Mouse (Mus musculus): ENCODE data around the gene Mapkbp1. TPM values are rescaled to one million over a fixed set of nuclear protein-coding genes. Genes with fewer than 3 reads are reported as not detected.

The Mapkbp1 gene
- polyA plus RNA-seq, 1 experiment from 2014 or later = 7.9 TPM

DNA sequence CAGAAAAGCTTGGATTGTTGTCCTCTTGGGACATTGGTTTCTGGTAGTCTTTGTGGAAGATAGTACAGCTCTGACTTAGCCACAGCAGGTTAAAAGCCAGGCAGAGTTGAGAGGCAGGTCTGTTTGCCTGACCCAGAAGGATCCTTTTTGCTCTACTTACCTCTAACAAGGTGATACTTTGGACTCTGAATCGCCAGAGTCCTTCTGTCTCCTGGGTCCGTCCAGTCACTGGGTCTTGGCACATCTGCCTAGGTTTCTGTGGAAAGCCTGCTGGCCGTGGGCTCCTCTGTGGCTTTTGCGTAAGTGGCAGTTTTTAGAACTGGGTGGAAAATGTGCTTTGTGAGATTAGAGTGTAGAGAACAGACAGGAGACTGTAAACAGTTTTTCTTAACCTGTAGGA is 16.5 kb downstream of the Mapkbp1 start:
- ATAC-seq (ENCODE audit: low read depth) = no peak
- Histone ChIP-seq H3K9ac (replicated peaks; ENCODE audit: low read depth, low read length) (no peak overlapping the region), H3K4me2 (ENCODE audit: low read depth, low read length) (no peak overlapping the region), H3K36me3 (ENCODE audit: control insufficient read depth, insufficient read depth, low read length) (no peaks in the 10 kb centered on the region), H3K4me1 (ENCODE audit: control insufficient read depth, insufficient read depth, low read length) (no peaks in the 10 kb centered on the region), H3K27me3 (ENCODE audit: control insufficient read depth, insufficient read depth, low read length) (no peaks in the 10 kb centered on the region), H3K4me3 (ENCODE audit: low read depth, low read length) (no peak overlapping the region), H3K9me3 (ENCODE audit: control insufficient read depth, low read length) (no peaks in the 10 kb centered on the region), H3K27ac (ENCODE audit: low read depth, low read length) (no peak overlapping the region)
- WGBS = 90% methylated on average over 4 of the region's 4 CpGs

DNA sequence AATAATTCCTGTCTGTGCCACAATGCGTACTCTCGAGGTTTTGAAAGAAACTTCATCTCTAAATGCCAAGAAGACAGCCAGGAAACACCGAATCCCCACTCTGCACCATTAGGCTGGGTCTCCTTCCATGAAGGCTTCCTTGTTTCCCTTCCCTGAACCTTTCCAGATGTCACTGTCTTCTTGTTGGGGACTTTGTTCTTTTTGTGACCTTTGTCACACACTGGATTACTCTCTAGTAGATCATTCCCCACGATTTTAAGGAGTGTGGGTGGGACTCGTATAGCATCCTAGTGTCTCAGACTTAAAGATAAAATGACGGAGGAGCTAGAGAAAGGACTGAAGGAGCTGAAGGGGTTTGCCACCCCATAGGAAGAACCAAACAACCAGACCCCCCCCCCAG is 18.4 kb downstream of the Mapkbp1 start:
- Histone ChIP-seq H3K9me3 (ENCODE audit: control insufficient read depth, low read length) (no peaks in the 10 kb centered on the region), H3K36me3 (ENCODE audit: control insufficient read depth, insufficient read depth, low read length) (no peaks in the 10 kb centered on the region), H3K27me3 (ENCODE audit: control insufficient read depth, insufficient read depth, low read length) (no peaks in the 10 kb centered on the region), H3K4me1 (ENCODE audit: control insufficient read depth, insufficient read depth, low read length) (no peaks in the 10 kb centered on the region), H3K4me3 (ENCODE audit: low read depth, low read length) (no peak overlapping the region), H3K27ac (ENCODE audit: low read depth, low read length) (no peak overlapping the region), H3K9ac (replicated peaks; ENCODE audit: low read depth, low read length) (no peak overlapping the region), H3K4me2 (ENCODE audit: low read depth, low read length) (no peak overlapping the region)
- WGBS = 88% methylated on average over 6 of the region's 6 CpGs
- no peak for ATAC-seq (ENCODE audit: low read depth)

DNA sequence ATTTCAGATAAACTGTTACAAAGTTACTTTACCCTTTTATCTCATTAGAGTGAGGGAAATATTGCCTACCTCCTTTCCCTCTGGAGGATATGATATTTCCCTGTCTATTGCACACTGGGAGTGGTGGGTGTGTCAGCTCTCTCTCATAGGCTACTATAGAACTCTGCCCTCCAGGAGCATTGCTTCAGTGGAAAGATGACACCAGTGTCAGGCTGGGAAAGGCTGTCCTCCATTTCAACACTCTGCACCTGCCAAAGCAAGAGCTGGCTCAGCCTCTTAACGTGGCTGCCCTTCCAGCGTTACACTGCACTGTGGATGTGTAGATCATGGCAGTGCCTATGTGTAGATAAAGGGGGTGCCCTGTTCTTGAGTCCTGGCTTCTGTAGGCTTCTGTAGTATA is 19.9 kb downstream of the Mapkbp1 start:
- 83% methylated on average over 2 of the region's 2 CpGs for WGBS
- Histone ChIP-seq H3K36me3 (ENCODE audit: control insufficient read depth, insufficient read depth, low read length) (no peaks in the 10 kb centered on the region), H3K9me3 (ENCODE audit: control insufficient read depth, low read length) (no peaks in the 10 kb centered on the region), H3K4me3 (ENCODE audit: low read depth, low read length) (no peak overlapping the region), H3K4me1 (ENCODE audit: control insufficient read depth, insufficient read depth, low read length) (no peaks in the 10 kb centered on the region), H3K4me2 (ENCODE audit: low read depth, low read length) (no peak overlapping the region), H3K9ac (replicated peaks; ENCODE audit: low read depth, low read length) (no peak overlapping the region), H3K27ac (ENCODE audit: low read depth, low read length) (no peak overlapping the region), H3K27me3 (ENCODE audit: control insufficient read depth, insufficient read depth, low read length) (no peaks in the 10 kb centered on the region)
- ATAC-seq (ENCODE audit: low read depth) = no peak

DNA sequence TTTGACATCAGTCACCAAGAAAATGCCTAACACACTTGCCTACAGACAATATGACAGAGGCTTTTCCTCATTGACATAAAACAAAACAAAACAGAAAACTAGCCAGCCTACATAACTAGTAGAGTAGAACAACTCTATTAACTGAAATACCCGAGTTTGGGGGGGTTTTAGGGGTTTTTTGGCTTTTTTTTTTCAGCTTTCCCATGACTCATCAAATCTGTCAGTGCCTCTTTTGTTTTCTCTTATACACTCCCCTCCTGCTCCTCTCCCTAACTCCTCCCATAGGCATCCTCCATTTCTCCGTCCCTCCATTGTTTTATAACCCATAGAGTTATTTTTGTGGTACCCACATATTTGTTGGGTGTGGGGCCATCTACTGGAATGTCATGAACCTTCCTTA is 21.0 kb downstream of the Mapkbp1 start:
- Histone ChIP-seq H3K4me3 (ENCODE audit: low read depth, low read length) (no peak overlapping the region), H3K27ac (ENCODE audit: low read depth, low read length) (no peak overlapping the region), H3K27me3 (ENCODE audit: control insufficient read depth, insufficient read depth, low read length) (no peaks in the 10 kb centered on the region), H3K36me3 (ENCODE audit: control insufficient read depth, insufficient read depth, low read length) (no peaks in the 10 kb centered on the region), H3K9ac (replicated peaks; ENCODE audit: low read depth, low read length) (no peak overlapping the region), H3K9me3 (ENCODE audit: control insufficient read depth, low read length) (no peaks in the 10 kb centered on the region), H3K4me2 (ENCODE audit: low read depth, low read length) (no peak overlapping the region), H3K4me1 (ENCODE audit: control insufficient read depth, insufficient read depth, low read length) (no peaks in the 10 kb centered on the region)
- ATAC-seq (ENCODE audit: low read depth) = no peak
- 55% methylated on average over 2 of the region's 2 CpGs for WGBS

DNA sequence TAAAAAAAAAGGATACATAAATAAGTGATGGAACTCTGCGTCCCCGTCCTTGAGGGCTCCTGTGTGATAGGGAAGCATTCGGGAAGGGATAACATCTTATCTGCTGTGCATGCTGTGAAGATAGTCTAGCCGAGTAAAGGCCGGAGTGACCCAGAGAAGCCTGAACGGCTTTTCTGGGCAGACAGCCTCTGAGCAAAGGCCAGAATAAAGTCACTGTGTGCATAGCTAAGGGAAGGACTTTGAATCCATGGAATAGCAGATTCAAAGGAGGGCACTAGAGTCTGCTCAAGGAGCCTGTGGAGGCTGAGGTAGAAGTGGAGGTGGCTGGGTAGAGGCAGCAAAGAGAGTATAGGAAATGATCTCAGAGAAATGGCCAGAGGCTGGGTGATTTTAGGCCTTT is 22.3 kb downstream of the Mapkbp1 start:
- no peak overlapping the region for H3K4me3 ChIP-seq (ENCODE audit: low read depth, low read length)
- no peaks in the 10 kb centered on the region for H3K4me1 ChIP-seq (ENCODE audit: control insufficient read depth, insufficient read depth, low read length)
- no peak overlapping the region; the same call in 1 of the 2 replicates for H3K27ac ChIP-seq (ENCODE audit: low read depth, low read length)
- ATAC-seq (ENCODE audit: low read depth) = no peak
- WGBS = 84% methylated on average over 6 of the region's 6 CpGs
- no peaks in the 10 kb centered on the region for H3K27me3 ChIP-seq (ENCODE audit: control insufficient read depth, insufficient read depth, low read length)
- no peak overlapping the region for H3K4me2 ChIP-seq (ENCODE audit: low read depth, low read length)
- H3K9me3 ChIP-seq (ENCODE audit: control insufficient read depth, low read length) = no peaks in the 10 kb centered on the region
- H3K9ac ChIP-seq (replicated peaks; ENCODE audit: low read depth, low read length) = no peak overlapping the region
- no peaks in the 10 kb centered on the region for H3K36me3 ChIP-seq (ENCODE audit: control insufficient read depth, insufficient read depth, low read length)

DNA sequence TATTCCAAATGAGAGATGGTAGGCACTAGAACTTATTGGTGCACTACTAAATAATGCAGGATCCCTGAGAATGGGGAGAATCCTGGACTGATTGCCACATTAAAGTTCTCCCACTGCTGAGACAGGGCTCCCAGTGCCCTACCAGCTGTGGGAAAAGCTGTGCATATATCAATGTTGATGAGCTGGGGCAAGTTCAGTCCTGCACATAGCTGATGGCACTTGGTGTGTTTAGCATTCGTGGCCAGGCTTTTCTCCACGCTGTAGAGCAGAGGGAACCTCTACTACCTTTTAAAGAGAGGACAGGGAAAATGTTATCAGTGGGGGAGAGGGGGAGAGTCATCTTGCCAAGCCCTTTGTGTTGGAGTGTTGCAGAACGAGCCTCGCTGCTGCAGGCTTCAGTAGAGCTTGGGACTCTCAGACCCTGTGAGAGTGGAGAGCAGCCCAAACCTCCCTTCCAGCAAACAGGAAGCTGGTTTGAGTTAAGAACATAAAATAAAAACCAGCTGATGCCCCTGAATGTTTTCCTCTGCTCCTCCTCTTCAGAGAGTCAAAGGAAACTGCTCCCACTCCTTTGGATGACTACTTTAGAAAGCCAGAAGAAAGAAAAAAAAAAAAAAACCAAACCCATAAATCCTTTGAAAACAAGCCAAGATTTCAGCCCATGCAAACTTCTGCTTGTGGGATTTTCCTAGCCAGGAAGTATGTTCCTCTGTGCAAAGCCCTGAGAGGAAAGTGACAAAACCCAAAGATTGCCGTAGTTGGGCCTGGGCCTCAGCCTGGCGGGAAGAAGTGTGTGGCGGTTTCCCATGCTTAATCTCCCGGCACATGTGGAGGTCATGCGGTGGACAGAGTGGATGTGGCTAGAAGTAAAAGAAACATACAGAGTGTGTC is 23.1 kb downstream of the Mapkbp1 start:
- no peak overlapping the region for H3K4me2 ChIP-seq (ENCODE audit: low read depth, low read length)
- peak overlapping the region; percentile 57 for H3K27ac ChIP-seq (ENCODE audit: low read depth, low read length)
- no peaks in the 10 kb centered on the region for H3K4me1 ChIP-seq (ENCODE audit: control insufficient read depth, insufficient read depth, low read length)
- H3K4me3 ChIP-seq (ENCODE audit: low read depth, low read length) = no peak overlapping the region
- H3K36me3 ChIP-seq (ENCODE audit: control insufficient read depth, insufficient read depth, low read length) = no peaks in the 10 kb centered on the region
- no peak for ATAC-seq (ENCODE audit: low read depth)
- no peaks in the 10 kb centered on the region for H3K9me3 ChIP-seq (ENCODE audit: control insufficient read depth, low read length)
- no peaks in the 10 kb centered on the region for H3K27me3 ChIP-seq (ENCODE audit: control insufficient read depth, insufficient read depth, low read length)
- no peak overlapping the region for H3K9ac ChIP-seq (replicated peaks; ENCODE audit: low read depth, low read length)
- 71% methylated on average over 9 of the region's 9 CpGs for whole genome bisulfite sequencing

DNA sequence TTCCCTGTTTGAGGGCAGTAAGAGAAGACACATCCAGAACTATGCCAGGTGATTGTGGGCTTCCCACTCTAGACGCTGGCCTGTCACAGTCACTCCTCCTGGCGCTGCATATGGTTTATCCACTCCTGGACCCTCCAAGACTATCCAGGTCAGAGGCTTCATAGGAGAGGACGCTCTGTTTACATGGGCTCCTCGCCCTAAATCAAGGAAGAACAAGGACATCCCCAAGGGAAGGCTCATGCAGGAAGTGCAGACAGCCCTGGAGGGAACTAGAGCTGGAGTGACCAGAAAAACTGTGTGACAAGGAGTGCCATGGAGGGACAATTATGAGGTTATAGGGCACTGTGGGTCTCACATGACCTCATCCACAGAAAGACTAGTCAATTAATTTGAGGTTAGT is 24.9 kb downstream of the Mapkbp1 start:
- no peaks in the 10 kb centered on the region for H3K4me1 ChIP-seq (ENCODE audit: control insufficient read depth, insufficient read depth, low read length)
- H3K27me3 ChIP-seq (ENCODE audit: control insufficient read depth, insufficient read depth, low read length) = no peaks in the 10 kb centered on the region
- no peak overlapping the region for H3K9ac ChIP-seq (replicated peaks; ENCODE audit: low read depth, low read length)
- H3K9me3 ChIP-seq (ENCODE audit: control insufficient read depth, low read length) = no peaks in the 10 kb centered on the region
- no peak overlapping the region for H3K27ac ChIP-seq (ENCODE audit: low read depth, low read length)
- no peak overlapping the region for H3K4me3 ChIP-seq (ENCODE audit: low read depth, low read length)
- ATAC-seq (ENCODE audit: low read depth) = no peak
- no peaks in the 10 kb centered on the region for H3K36me3 ChIP-seq (ENCODE audit: control insufficient read depth, insufficient read depth, low read length)
- no peak overlapping the region for H3K4me2 ChIP-seq (ENCODE audit: low read depth, low read length)
- 85% methylated on average over 4 of the region's 4 CpGs for WGBS

DNA sequence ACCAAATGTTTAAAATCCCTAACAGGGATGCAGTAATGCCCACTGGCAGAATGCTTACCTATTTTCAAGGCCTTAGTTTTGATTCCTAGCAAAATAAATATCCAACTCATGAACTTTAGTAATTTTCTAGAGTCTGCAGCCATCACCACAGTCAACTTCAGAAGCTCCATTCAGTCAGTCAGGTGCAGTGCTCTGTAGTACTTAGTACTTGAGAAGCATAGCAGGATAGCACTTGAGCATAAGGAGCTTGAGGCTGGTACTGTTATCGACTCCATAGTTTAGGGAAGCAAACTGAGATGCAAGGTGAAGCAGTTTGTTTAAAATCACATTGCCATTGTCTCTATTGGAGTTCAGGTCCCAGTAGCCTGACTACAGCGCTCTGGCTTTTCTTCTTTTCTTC is 27.2 kb downstream of the Mapkbp1 start:
- ATAC-seq (ENCODE audit: low read depth) = no peak
- Histone ChIP-seq H3K27me3 (ENCODE audit: control insufficient read depth, insufficient read depth, low read length) (no peaks in the 10 kb centered on the region), H3K4me3 (ENCODE audit: low read depth, low read length) (no peak overlapping the region), H3K4me1 (ENCODE audit: control insufficient read depth, insufficient read depth, low read length) (no peaks in the 10 kb centered on the region), H3K9ac (replicated peaks; ENCODE audit: low read depth, low read length) (no peak overlapping the region), H3K4me2 (ENCODE audit: low read depth, low read length) (no peak overlapping the region), H3K36me3 (ENCODE audit: control insufficient read depth, insufficient read depth, low read length) (no peaks in the 10 kb centered on the region), H3K27ac (ENCODE audit: low read depth, low read length) (no peak overlapping the region), H3K9me3 (ENCODE audit: control insufficient read depth, low read length) (no peaks in the 10 kb centered on the region)
- WGBS = 96% methylated on average over 2 of the region's 2 CpGs

DNA sequence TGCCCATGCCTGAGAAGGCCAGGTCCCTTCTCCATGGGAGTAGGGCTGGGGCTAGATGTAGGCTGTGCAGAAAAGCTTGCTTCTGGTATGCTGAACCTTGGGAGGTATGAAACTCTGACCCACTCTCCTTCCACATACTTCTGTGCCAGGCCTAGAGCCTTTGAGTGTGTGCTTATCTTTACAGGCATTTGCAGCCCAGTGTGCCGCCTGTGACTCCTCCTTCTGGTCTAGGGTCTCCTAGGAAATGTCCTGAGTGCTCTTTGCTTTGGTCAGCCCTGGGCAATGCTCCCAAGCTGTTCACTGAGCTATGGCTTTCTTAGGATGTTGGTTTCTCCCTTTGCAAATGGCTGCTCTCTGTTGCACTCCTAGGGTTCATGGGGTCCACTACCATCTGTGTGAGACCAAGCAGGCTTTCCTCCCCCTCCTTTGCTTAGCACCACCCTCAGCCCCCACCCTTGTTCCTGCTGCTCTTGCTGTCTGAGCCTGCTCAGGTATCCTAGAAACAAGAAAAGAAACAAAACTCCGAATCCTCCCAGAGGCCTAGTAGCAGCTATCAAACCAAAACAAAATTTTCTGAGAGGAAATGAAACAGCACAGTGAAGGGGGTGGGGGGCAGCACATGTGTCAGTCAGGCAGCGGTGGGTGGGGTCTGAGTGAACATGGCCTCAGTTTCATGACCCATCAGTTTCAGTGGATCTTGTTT is 28.5 kb downstream of the Mapkbp1 start:
- no peak overlapping the region for H3K4me2 ChIP-seq (ENCODE audit: low read depth, low read length)
- H3K9me3 ChIP-seq (ENCODE audit: control insufficient read depth, low read length) = no peaks in the 10 kb centered on the region
- peaks cover 3% of the 10 kb centered on the region; the same call in 1 of the 2 replicates for H3K36me3 ChIP-seq (ENCODE audit: control insufficient read depth, insufficient read depth, low read length)
- no peak for ATAC-seq (ENCODE audit: low read depth)
- H3K4me1 ChIP-seq (ENCODE audit: control insufficient read depth, insufficient read depth, low read length) = no peaks in the 10 kb centered on the region
- 90% methylated on average over 3 of the region's 3 CpGs for WGBS
- H3K27me3 ChIP-seq (ENCODE audit: control insufficient read depth, insufficient read depth, low read length) = no peaks in the 10 kb centered on the region
- no peak overlapping the region for H3K27ac ChIP-seq (ENCODE audit: low read depth, low read length)
- H3K9ac ChIP-seq (replicated peaks; ENCODE audit: low read depth, low read length) = no peak overlapping the region
- no peak overlapping the region for H3K4me3 ChIP-seq (ENCODE audit: low read depth, low read length)

Data from neural tube, embryonic 14.5 days (tissue).